Mouse (Mus musculus) urinary bladder, postnatal 10 days (tissue): Measurements from ENCODE around the gene Pip4k2c.
"Not testable (repeated sequence)": the region's sequence is repeated elsewhere in the genome, so short reads cannot be mapped to it uniquely, and the experiment has no call there.

Experiments
- DNase-seq: peaks from one replicate; pipeline ENCODE4 v3.0.0; 2022; ENCODE audit warnings: low spot score

The Pip4k2c gene

DNA sequence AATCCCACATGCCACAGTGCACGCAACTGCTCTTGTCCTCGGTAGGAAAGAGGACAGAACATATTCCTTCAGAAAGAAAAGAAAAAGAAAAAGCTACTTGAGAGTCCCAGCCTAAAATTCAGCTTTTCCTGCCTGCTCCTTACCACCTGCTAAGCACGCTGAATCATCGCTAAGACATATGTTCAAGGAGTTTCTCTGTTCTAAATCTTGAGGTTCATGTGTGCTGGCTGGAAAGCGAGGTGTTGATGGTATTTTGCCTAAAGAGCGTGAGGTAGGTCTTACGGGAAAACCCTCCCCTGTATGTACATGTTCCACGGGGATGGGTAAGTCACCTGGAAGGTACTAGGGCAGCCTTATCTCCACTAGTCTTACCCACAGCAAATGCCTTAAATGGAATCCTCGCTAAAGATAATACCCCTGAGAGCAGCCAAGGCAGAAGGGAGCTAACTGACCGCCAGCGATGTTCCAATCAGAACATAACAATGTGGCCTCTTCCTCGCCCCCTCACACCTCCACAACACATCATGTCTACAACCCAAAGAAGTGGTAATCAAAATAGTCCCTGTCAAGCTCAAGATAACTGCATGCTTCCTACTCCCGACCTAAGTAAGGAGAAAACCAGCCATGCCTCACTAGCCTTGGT lies 1.3 kb downstream of the Pip4k2c start:
- no peak for DNase-seq

DNA sequence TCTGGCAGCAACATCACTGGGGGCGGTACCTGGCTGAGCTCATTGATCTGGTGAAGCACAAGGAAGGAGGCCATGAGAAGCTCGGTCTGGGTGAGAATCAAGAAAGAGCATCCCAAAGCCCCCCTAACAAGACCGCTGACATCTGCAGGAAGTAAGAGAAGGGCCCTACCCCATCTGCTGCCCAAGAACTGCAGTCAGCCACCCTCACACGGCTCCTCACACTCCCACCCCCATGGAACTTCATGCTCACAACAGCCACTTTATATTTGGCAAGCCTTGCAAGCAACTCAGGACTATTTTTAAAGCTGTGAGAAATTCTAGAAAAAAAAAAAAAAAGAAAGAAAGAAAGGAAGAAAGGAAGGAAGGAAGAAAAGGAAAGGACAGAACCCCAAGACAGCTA lies 2.5 kb downstream of the Pip4k2c start:
- DNase-seq: no peak

- DNase-seq: no peak
These were observed 6.0 kb downstream of the Pip4k2c start for GRCm38 (mm10) chr10:127205373-127205772.

DNA sequence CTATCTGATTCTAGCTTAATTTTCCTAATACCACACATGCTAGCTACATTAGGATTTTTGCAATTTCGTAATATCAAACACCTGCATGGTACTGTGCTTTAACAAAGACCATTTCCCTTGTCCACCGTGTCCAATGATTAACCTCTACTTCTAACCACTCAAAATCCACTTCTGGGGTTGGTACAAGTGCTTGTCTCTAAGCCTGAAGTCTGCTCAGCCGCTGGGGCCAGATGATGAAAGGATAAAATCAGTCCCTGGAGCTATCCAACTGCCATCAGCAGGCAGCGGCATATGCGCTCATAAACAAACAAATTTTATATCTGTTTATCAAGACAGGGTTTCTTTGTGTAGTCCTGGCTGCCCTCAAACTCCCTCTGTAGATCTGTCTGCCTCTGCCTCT lies 6.8 kb downstream of the Pip4k2c start:
- DNase-seq: no peak

GRCm38 (mm10) chr10:127203106-127203505 lies 8.3 kb downstream of the Pip4k2c start:
- DNase-seq: no peak

DNA sequence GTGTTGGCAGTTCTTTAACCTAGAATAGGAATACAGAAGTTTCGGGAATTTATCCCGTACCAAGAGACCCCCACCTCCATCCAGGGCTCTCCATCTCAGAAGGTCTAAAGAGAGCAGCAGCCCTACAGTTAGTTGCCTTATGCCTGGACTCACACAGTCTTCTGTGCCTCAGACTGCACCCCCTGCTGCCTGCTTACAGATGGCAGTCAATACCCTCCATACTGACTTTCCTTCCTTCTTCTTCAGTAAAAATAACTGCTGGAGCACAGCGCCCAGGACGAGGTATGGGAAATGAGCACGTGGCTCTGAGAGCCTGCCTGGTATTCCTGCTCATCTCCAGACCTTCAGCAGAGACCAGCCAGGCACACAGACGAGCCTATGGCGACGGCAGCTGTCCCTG lies 11.1 kb downstream of the Pip4k2c start:
- DNase-seq: no peak

DNA sequence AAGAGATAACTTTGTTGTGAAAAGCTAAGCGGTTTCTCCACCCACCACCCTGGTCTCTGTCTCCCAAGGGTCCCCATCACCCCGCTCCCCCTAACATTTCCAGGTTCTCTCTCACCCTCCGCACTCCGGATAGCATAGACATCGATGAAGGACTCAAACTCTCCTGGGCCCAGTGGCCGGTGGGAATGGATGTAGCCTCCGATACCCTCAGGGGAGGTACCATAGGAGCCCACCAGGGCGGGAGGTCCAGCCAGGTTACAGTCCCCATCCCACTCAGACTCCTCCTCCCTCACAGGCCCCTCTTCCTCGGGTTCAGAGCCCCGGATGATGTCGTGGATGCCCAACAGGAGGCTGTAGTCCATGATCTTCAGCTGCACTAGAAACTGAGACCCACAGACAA lies 11.9 kb downstream of the Pip4k2c start:
- no peak for DNase-seq

DNA sequence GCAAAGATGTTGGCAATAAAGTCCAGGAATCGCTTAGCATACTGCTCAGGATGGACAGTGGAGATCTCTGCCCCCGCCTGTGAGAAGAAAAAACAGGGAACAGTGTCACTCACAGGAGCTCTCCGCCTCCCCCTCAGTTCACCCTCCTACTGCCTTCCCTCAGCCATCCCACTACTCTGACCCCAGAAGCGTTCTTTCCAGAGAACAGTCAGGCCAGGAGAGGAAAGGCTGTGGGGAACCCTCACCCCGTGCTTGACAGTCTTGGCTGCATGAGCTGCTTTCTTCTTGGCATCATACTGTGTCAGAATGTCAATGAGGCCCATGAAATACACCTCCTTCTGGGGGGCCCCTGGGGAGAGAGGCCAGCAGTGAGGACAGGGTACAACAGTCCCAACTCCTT lies 12.3 kb downstream of the Pip4k2c start:
- no peak for DNase-seq

DNA sequence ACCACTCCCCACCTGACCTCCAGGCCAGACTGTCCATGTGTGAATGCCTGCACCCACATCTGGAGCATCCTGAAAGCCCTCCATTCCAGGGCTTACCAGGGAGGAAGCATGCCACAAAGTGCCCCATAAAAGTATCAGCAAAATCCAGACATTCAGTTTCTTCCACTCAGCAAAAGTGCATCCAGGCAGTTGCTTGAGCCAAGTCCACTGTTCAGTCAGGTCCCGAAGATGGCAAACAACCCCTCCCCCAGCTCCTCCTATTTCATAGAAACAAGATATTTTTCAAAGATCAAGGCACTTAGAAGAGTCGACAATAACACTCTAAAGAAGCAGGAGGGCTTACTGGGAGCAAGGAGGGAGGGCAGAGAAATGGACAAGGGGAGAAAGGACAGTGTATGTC lies 12.9 kb downstream of the Pip4k2c start:
- no peak for DNase-seq

DNA sequence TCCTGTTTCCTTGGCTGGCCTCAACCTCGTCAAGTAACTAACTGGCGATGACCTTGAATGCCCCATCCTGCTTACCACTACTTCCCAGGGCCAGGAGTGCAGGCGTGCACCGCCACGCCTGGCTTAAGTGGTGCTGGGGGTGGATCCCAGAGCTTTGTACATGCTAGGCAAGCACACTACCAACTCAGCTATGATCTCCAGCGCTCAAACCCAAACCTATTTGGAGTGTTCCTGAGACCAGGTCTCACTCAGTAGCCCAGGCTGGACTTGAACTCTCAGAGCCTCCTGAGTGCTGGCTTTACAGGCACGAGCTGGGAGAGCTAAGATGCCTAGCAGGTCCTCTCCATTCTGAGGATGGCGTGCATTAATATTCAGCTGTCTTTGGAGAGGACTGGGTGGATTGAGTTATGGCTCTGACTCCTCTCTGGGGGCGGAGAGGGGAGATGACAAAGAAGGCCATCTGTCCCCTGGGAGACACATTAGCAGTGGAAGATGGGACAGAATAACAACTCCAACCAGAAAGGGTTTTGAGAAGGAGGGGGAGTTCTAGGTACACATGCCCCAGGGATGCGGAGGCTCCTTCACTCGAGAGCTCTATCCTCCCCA lies 13.8 kb downstream of the Pip4k2c start:
- DNase-seq: no peak

DNA sequence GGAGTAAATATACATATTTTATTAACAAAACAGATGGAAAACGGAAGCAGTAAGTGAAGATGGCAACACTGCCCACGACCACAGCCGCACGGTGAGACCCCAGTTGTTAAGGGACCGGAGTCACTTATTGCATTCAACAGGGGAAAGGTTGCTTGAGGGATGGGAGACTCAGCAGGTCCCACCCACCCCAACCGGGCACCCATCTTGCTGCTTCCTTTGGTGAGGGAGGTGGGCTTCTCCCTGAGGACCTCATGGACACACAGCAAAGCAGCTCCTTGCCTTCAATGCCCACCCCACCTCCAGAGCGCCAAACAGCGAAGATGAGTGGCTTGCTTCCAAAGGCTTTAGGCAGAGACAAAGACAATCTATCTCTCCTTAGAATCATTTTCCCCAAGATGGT lies 14.3 kb downstream of the Pip4k2c start:
- DNase-seq: no peak

DNA sequence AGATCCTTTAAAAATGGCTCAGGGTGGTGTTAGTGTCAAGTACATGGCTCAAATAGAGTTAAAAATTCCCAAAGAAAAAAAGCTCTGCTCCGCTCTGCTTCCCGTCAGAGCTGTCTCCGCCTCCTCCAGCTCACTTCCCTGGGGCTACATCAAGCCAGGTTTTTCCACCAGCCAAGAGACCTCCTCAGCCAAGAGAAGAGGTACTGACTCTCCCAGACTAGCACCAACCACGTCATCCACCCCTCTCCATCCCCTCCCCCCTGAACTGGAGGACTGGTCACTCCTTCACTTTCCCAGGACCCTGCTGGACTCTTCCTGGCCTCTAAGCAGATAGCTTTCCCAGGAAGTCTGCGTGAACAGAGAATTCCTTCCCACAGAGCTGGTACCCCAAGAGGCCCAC lies 15.0 kb downstream of the Pip4k2c start:
- DNase-seq: no peak

- no peak for DNase-seq
These were observed 15.9 kb downstream of the Pip4k2c start, which contains the start of gene Dtx3 for GRCm38 (mm10) chr10:127195328-127196129. Gene Dtx3 (minus strand): TSS chr10:127195728.

GRCm38 (mm10) chr10:127194428-127195327 lies 16.7 kb downstream of the Pip4k2c start:
- DNase-seq: no peak

- no peak for DNase-seq
These were observed 18.4 kb downstream of the Pip4k2c start for GRCm38 (mm10) chr10:127193011-127193410.

GRCm38 (mm10) chr10:127192057-127192328 lies 19.4 kb downstream of the Pip4k2c start:
- DNase-seq: not testable (repeated sequence)

DNA sequence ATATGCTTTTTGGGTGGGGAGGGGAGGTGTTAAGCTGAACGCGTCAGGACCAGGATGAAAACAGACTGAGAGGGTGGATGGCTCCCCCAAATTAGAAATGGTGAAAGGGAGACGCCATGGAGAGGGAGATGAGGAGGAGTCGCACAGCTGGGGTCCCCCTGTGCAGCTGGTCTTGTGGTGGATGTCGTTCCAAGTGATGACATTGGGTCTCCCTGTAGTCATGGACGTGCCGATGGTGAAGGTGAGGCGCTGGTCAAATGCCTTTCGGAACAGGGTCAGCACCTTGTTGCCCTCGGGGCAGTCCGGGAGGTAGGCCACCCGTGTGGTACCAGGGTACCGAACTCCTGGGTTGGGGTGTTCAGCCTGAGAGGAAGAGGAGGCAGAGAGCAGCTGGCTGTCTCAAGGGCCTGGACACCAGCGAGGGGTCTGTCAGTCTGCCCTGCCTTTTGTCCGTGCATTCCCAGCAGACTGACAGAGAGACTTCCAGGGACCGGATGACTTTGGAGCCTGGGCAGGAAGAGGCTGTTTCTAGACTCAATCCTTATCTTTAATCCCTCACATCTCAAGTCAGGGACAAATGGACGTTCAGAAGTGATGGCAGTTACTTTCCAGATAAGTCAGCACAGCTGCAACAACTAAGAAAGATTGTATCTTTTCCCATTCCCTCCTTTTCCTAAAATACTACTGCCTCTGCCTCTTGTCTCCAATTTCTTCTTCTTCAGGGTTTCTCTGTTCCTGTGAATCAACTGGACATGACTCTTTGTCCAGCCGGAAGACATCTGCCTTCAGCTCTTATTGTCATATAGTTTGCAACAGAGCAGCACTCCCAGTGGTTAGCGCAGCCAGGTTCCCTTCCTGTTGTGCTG lies 20.0 kb downstream of the Pip4k2c start:
- DNase-seq: no peak

DNA sequence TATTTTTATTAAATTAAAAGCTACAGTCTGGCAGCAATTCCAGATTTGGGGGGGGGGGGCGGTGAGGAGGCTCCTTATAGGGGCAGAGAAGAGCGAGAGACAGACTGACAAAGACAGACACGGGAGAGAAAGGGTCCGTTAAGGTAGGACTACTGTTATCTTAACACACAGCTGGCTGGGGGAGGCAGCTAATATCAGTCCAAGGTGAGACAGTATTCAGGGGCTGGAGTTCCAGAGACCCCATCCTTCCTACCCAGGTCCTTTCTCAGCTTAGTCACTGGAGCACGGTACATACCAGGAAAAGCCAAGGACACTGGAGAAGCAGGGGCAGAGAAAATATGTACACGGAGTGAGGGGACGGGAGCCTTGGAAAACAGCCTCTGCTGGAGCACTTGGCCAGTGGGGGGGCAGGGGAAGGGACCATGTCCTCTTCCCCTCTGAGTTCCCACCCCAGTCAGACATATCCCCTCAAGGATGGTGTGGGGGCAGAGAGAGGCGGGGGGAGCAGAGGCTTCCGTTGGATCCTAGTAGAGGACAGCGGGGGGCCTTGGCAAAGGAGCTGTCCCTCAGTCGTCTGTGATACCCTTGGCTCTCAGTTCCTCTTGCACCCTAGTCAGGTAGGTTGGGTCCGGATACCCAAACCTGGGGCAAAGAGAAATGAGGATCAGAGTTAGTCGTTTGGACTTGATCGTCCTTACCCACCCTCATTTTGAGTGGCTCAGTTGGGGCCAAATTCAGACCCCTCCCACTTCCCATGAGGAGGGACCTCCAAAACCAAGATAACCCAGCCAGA lies 20.8 kb downstream of the Pip4k2c start:
- DNase-seq: no peak

GRCm38 (mm10) chr10:127189651-127190381 lies 21.6 kb downstream of the Pip4k2c start, which contains the start of gene Arhgef25:
Gene Arhgef25 (minus strand): TSS chr10:127190083.
- DNase-seq: no peak

GRCm38 (mm10) chr10:127189116-127189650 lies 22.2 kb downstream of the Pip4k2c start:
- DNase-seq: no peak
